Comparison of ENCODE assay signal across 18 mouse cellular contexts in genomic region chr15:61514324-61514723, GRCm38 (mm10).
DNase-seq lines count a peak whose midpoint lies in the region; ATAC-seq and TF ChIP-seq lines count a peak whose summit lies in the region.
"Had no signal": no experiment of that assay in that cellular context is flagged by ENCODE, and none has a peak within 500 bp of the region (broad histone marks: within the 10 kb centered on the region; RNA-seq: fewer than 3 reads in every experiment).

No protein-coding gene starts in this region.

- no peak for TF ChIP-seq CTCF in kidney, postnatal 0 days (IDR thresholded peaks at IDR 0.05; ENCODE audit: low read depth)

- H3K9me3 ChIP-seq in kidney, postnatal 0 days (replicated peaks; ENCODE audit: low read length) = no peaks in the 10 kb centered on the region
- H3K9me3 ChIP-seq in intestine, embryonic 16.5 days (ENCODE audit: control insufficient read depth, low read length) = no peaks in the 10 kb centered on the region
- H3K9me3 ChIP-seq in hindbrain, embryonic 16.5 days (ENCODE audit: control insufficient read depth, low read length) = no peaks in the 10 kb centered on the region
- H3K9me3 ChIP-seq: embryonic facial prominence, embryonic 15.5 days; heart, embryonic 10.5 days; liver, embryonic 12.5 days; midbrain, embryonic 15.5 days had no signal

- no peak overlapping the region for H3K4me2 ChIP-seq in kidney, postnatal 0 days (ENCODE audit: low read length)
- H3K4me2 ChIP-seq in intestine, embryonic 16.5 days (ENCODE audit: low read depth, low read length) = no peak overlapping the region
- H3K4me2 ChIP-seq in hindbrain, embryonic 16.5 days (ENCODE audit: low read length) = no peak overlapping the region
- H3K4me2 ChIP-seq: embryonic facial prominence, embryonic 15.5 days; liver, embryonic 12.5 days; midbrain, embryonic 15.5 days had no signal

- no peak overlapping the region for H3K9ac ChIP-seq in kidney, postnatal 0 days (ENCODE audit: low read depth, low read length)
- no peak overlapping the region for H3K9ac ChIP-seq in intestine, embryonic 16.5 days (ENCODE audit: low read depth, low read length)
- H3K9ac ChIP-seq in hindbrain, embryonic 16.5 days (ENCODE audit: low read depth, low read length) = no peak overlapping the region
- H3K9ac ChIP-seq: embryonic facial prominence, embryonic 15.5 days; liver, embryonic 12.5 days; midbrain, embryonic 15.5 days had no signal

- H3K27ac ChIP-seq in kidney, postnatal 0 days = no peak overlapping the region
- H3K27ac ChIP-seq in intestine, embryonic 16.5 days (ENCODE audit: low read length) = no peak overlapping the region
- no peak overlapping the region for H3K27ac ChIP-seq in hindbrain, embryonic 16.5 days (ENCODE audit: low read depth, low read length)
- H3K27ac ChIP-seq: embryonic facial prominence, embryonic 15.5 days; heart, embryonic 10.5 days; liver, embryonic 12.5 days; midbrain, embryonic 15.5 days had no signal

- no peaks in the 10 kb centered on the region for H3K4me1 ChIP-seq in kidney, postnatal 0 days (replicated peaks; ENCODE audit: insufficient read depth, low read length)
- no peaks in the 10 kb centered on the region for H3K4me1 ChIP-seq in intestine, embryonic 16.5 days (ENCODE audit: control insufficient read depth, insufficient read depth, low read length)
- H3K4me1 ChIP-seq in hindbrain, embryonic 16.5 days (ENCODE audit: control insufficient read depth, insufficient read depth, low read depth, low read length) = no peaks in the 10 kb centered on the region
- H3K4me1 ChIP-seq: embryonic facial prominence, embryonic 15.5 days; heart, embryonic 10.5 days; liver, embryonic 12.5 days; midbrain, embryonic 15.5 days had no signal

- no peaks in the 10 kb centered on the region for H3K36me3 ChIP-seq in kidney, postnatal 0 days (ENCODE audit: insufficient read depth, low read length)
- no peaks in the 10 kb centered on the region for H3K36me3 ChIP-seq in intestine, embryonic 16.5 days (ENCODE audit: control insufficient read depth, insufficient read depth, low read length)
- no peaks in the 10 kb centered on the region for H3K36me3 ChIP-seq in hindbrain, embryonic 16.5 days (ENCODE audit: control insufficient read depth, insufficient read depth, low read length)
- H3K36me3 ChIP-seq: embryonic facial prominence, embryonic 15.5 days; heart, embryonic 10.5 days; liver, embryonic 12.5 days; midbrain, embryonic 15.5 days had no signal

- no peaks in the 10 kb centered on the region for H3K27me3 ChIP-seq in kidney, postnatal 0 days (ENCODE audit: insufficient read depth, low read length)
- H3K27me3 ChIP-seq in intestine, embryonic 16.5 days (replicated peaks; ENCODE audit: control insufficient read depth, insufficient read depth, low read length) = no peaks in the 10 kb centered on the region
- H3K27me3 ChIP-seq in hindbrain, embryonic 16.5 days (replicated peaks; ENCODE audit: control insufficient read depth, insufficient read depth, low read length) = no peaks in the 10 kb centered on the region
- H3K27me3 ChIP-seq: embryonic facial prominence, embryonic 15.5 days; liver, embryonic 12.5 days; midbrain, embryonic 15.5 days had no signal

- no peak for ATAC-seq in kidney, postnatal 0 days (replicated peaks; ENCODE audit: low FRiP score, low read depth)
- ATAC-seq in intestine, embryonic 16.5 days = 0 out of 2 replicates have a peak, but pooled peaks have one; percentile 36
- ATAC-seq in hindbrain, embryonic 16.5 days = no peak
- ATAC-seq: CD4-positive, CD25-positive, alpha-beta regulatory T cell, adult 4 months; inflammation-experienced regulatory T-cells, adult 6 months; liver, embryonic 12.5 days; midbrain, embryonic 15.5 days had no signal

- 56% methylated on average over 1 of the region's 1 CpGs for WGBS in kidney, postnatal 0 days
- whole genome bisulfite sequencing in intestine, embryonic 16.5 days = 49% methylated on average over 1 of the region's 1 CpGs
- 50% methylated on average over 1 of the region's 1 CpGs for WGBS in hindbrain, embryonic 16.5 days

- peak; percentile 55 for DNase-seq in kidney, postnatal 0 days (ENCODE audit: low spot score)
- DNase-seq in kidney, adult 18-20 months = no peak
- DNase-seq in brain, adult 2 months (ENCODE audit: low read depth, low spot score) = peak; percentile 64
- DNase-seq in right cerebral cortex, postnatal 14 days = peak; percentile 50
- no peak for DNase-seq in neural tube, embryonic 10.5 days (ENCODE audit: extremely low spot score, low spot score)
- DNase-seq: adrenal gland, postnatal 25 days; heart, postnatal 36 days; kidney, postnatal 36 days; layer of hippocampus, postnatal 36 days; lung, postnatal 4 days had no signal

- H3K4me3 ChIP-seq in kidney, postnatal 0 days (replicated peaks; ENCODE audit: low read depth, low read length) = no peak overlapping the region
- no peak overlapping the region for H3K4me3 ChIP-seq in intestine, embryonic 16.5 days (ENCODE audit: low read length)
- no peak overlapping the region for H3K4me3 ChIP-seq in hindbrain, embryonic 16.5 days (ENCODE audit: low read length)
- H3K4me3 ChIP-seq: embryonic facial prominence, embryonic 15.5 days; heart, embryonic 10.5 days; liver, embryonic 12.5 days; midbrain, embryonic 15.5 days had no signal

Comparison
In these comparisons a context has a peak if more than half of its experiments do, and no peak if none do; other contexts are left out.
1. DNase-seq: peak in kidney, postnatal 0 days (single experiment), brain, adult 2 months (single experiment) and right cerebral cortex, postnatal 14 days (single experiment); none in kidney, adult 18-20 months (single experiment) and neural tube, embryonic 10.5 days (single experiment).